Mouse (Mus musculus) heart, adult 18-20 months (tissue): ENCODE measurements around the gene Mmp15. TPM values are rescaled to one million over a fixed set of nuclear protein-coding genes. Genes with fewer than 3 reads are reported as not detected.

ENCODE experiments used
- total RNA-seq, 2 experiments: library from RNA; stranded (reverse); gene quantifications; 2 replicates each; pipeline ENCODE4 v1.2.3; 2021

Mmp15 gene
- total RNA-seq, 2 experiments from 2014 or later = 57.4 to 67.4 TPM

Other genes with a start within 250 kb of the Mmp15 start
- 10 to 100 TPM; 73.0 to 91.6 TPM for gene Kifc3, start 149.5 kb upstream of the Mmp15 start, total RNA-seq
- gene Cngb1, start 45.7 kb upstream of the Mmp15 start, total RNA-seq = 1 to 10 TPM in 1 of 2 experiments, under 1 TPM in 1; 0.39 to 1.1 TPM
- gene Tepp, start 41.7 kb upstream of the Mmp15 start, total RNA-seq = not detected
- gene Zfp319, start 20.3 kb upstream of the Mmp15 start, total RNA-seq = 1 to 10 TPM; 7.7 to 8.6 TPM
- gene Usb1, start 20.0 kb upstream of the Mmp15 start, total RNA-seq = 10 to 100 TPM; 13.4 to 14.7 TPM
- 10 to 100 TPM; 17.5 to 25.3 TPM for gene Cfap20, start 82.6 kb downstream of the Mmp15 start, total RNA-seq
- 10 to 100 TPM; 30.2 to 34.7 TPM for gene Csnk2a2, start 137.8 kb downstream of the Mmp15 start, total RNA-seq
- gene Ccdc113, start 181.8 kb downstream of the Mmp15 start, total RNA-seq = under 1 TPM in 1 of 2 experiments, not detected in 1; 0.23 TPM
- not detected for gene Prss54, start 224.1 kb downstream of the Mmp15 start, total RNA-seq